Mouse (Mus musculus): ENCODE data around the gene Gm14443. TPM values are rescaled to one million over a fixed set of nuclear protein-coding genes. Genes with fewer than 3 reads are reported as not detected.
"Not testable (repeated sequence)": the region's sequence is repeated elsewhere in the genome, so short reads cannot be mapped to it uniquely, and the experiment has no call there.

Gene Gm14443
- polyA plus RNA-seq (2015; fragmentation: Nextera tagmentation; extraction: Ambion mirVana): 1.3 and 1.5 TPM in 2 replicates

DNA sequence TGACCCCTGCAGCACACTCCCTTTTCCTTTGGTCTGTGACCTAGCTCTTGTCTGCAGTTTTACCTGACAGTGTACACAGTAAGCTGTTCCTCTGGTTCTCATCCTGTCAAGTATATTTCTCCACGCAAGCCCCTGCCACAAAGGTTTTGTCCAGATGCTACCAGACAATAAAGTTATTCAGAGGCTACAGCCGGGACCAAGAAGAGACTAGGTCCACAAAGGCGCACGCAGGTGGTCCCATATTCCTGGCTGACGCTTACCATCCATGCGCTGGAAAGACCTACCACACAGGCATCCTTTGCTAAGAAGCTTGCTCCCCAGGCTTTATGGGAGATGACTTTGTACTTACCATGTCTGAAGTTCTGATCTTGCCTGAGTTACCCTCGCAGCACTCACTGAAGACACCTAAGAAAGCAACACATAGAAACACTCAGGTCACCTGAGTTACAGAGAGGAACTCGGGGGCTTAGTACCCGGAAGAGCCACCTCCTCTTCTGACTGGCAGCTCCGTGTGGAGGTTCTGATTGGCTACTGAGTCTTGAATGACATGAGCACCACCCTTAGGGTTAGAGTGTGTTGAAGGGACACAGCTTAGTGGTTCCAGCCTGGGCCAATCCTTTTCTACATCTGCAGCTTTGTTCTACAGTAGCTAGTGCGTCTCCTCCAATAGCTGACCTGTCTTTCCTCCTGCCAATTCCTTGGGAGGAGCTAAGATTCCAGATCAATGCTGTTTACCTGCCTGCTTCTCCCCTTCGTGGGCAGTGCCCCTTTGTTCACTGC, at the start of gene Gm14443:
Gene Gm14443 (minus strand): TSS at position 471 of the 780 bp plus-strand sequence.
- not testable (repeated sequence) for ATAC-seq; H3K27me3 ChIP-seq (ENCODE audit: control insufficient read depth, insufficient read depth, low read depth, low read length); H3K27ac ChIP-seq (ENCODE audit: low read length); H3K9me3 ChIP-seq (replicated peaks; ENCODE audit: control insufficient read depth, low read length, poor library complexity, severe bottlenecking); H3K4me2 ChIP-seq (ENCODE audit: low read length); H3K36me3 ChIP-seq (ENCODE audit: control insufficient read depth, insufficient read depth, low read length); H3K4me3 ChIP-seq (ENCODE audit: low read depth, low read length); H3K9ac ChIP-seq (ENCODE audit: low read depth, low read length); H3K4me1 ChIP-seq (ENCODE audit: control insufficient read depth, insufficient read depth, low read length)
- WGBS: 80% methylated on average over 12 of the region's 12 CpGs

DNA sequence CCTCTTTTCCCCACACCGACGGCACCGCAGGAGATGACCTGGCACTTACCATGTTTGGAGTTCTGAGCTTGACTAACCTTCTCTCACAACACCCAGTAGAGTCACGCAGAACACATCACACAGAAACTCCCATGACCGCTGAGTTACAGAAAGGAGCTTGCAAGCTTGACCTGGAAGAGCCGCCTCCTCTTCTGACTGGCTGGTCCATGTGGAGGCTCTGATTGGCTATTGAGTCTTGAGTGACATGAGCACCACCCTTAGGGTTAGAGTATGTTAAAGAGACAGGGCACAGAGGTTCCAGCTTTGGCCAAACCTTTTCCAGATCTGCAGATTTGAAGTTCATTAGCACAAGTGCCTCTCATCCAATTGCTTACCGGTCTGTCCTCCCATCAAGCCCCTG, 31.1 kb upstream of the Gm14443 start, which contains the start of gene Gm14391:
Gene Gm14391 (minus strand): TSS at position 186 of the 400 bp plus-strand sequence.
- not testable (repeated sequence) for H3K27ac ChIP-seq (ENCODE audit: low read length); H3K4me1 ChIP-seq (ENCODE audit: control insufficient read depth, insufficient read depth, low read length); H3K4me2 ChIP-seq (ENCODE audit: low read length); H3K27me3 ChIP-seq (ENCODE audit: control insufficient read depth, insufficient read depth, low read depth, low read length); H3K9me3 ChIP-seq (replicated peaks; ENCODE audit: control insufficient read depth, low read length, poor library complexity, severe bottlenecking); H3K9ac ChIP-seq (ENCODE audit: low read depth, low read length); H3K4me3 ChIP-seq (ENCODE audit: low read depth, low read length); ATAC-seq; H3K36me3 ChIP-seq (ENCODE audit: control insufficient read depth, insufficient read depth, low read length)
- WGBS: no CpG with 5 or more reads among the region's 7 CpGs

DNA sequence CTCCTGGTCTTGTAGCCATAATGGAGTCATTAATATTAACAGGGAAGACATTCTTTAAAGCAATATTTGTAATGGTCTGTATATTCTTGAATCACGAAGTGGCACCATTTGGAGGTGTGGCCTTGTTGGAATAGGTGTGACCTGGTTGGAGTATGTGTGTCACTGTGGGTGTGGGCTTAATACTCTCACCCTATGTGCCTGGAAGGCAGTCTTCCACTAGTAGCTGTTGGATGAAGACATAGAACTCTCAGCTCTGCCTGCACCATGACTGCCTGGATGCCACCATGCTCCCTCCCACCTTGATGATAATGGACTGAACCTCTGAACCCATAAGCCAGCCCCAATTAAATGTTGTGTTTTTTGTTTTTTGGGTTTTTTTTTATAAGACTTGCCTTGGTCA, 3.3 kb upstream of the Gm14443 start:
- not testable (repeated sequence) for ATAC-seq; H3K36me3 ChIP-seq (ENCODE audit: control insufficient read depth, insufficient read depth, low read length); H3K9me3 ChIP-seq (replicated peaks; ENCODE audit: control insufficient read depth, low read length, poor library complexity, severe bottlenecking); H3K4me2 ChIP-seq (ENCODE audit: low read length); H3K4me1 ChIP-seq (ENCODE audit: control insufficient read depth, insufficient read depth, low read length); H3K27me3 ChIP-seq (ENCODE audit: control insufficient read depth, insufficient read depth, low read depth, low read length); H3K4me3 ChIP-seq (ENCODE audit: low read depth, low read length); H3K9ac ChIP-seq (ENCODE audit: low read depth, low read length); H3K27ac ChIP-seq (ENCODE audit: low read length)
- WGBS: 58% methylated on average over 1 of the region's 1 CpGs

DNA sequence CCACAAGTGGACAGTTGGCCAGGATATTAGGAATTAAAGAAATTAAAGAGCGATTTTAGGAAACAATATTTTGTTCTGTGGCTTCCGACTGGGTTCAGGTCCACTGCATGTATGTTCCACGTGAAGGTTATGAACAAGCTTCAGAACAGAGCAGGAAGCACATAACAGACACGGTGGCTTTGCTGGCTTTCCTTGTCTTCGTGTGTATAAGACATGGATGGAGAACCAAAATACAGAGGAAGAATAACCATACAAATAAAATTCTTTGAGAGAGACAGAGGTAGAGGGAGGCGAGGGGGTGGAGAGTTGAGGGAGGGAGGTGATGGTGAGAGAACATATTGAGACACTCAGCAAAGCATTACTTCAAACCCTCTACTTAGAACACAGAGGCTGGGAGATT, 641 bp upstream of the Gm14443 start:
- H3K4me3 ChIP-seq (ENCODE audit: low read depth, low read length): no peak overlapping the region
- ATAC-seq: no peak
- H3K27ac ChIP-seq (ENCODE audit: low read length): no peak overlapping the region
- no peaks in the 10 kb centered on the region for H3K36me3 ChIP-seq (ENCODE audit: control insufficient read depth, insufficient read depth, low read length)
- WGBS: 83% methylated on average over 6 of the region's 6 CpGs
- no peak overlapping the region for H3K9ac ChIP-seq (ENCODE audit: low read depth, low read length)
- H3K9me3 ChIP-seq (replicated peaks; ENCODE audit: control insufficient read depth, low read length, poor library complexity, severe bottlenecking): no peaks in the 10 kb centered on the region
- no peaks in the 10 kb centered on the region for H3K4me1 ChIP-seq (ENCODE audit: control insufficient read depth, insufficient read depth, low read length)
- H3K27me3 ChIP-seq (ENCODE audit: control insufficient read depth, insufficient read depth, low read depth, low read length): no peaks in the 10 kb centered on the region
- no peak overlapping the region for H3K4me2 ChIP-seq (ENCODE audit: low read length)

DNA sequence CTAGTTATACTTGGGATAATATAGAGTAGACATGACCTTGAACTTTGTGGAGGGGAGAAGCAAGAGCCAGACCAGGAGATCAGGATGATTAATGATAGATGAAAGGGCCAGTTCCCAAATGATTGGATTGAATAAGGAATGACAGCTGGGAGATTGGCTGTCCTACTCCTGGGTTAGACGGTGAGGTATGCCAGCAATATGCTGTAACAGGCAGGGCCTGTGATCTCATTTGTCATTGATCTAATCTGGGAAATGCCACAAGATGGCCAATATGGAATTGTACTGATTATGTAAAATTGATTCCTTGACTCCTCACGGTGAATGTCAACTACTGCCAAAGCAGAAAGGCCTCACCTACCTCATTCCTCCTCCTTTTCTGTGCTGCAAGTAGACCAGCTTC, 1.6 kb downstream of the Gm14443 start:
- H3K36me3 ChIP-seq (ENCODE audit: control insufficient read depth, insufficient read depth, low read length); H3K9ac ChIP-seq (ENCODE audit: low read depth, low read length); H3K27ac ChIP-seq (ENCODE audit: low read length); H3K27me3 ChIP-seq (ENCODE audit: control insufficient read depth, insufficient read depth, low read depth, low read length); ATAC-seq; H3K4me2 ChIP-seq (ENCODE audit: low read length); H3K4me3 ChIP-seq (ENCODE audit: low read depth, low read length); H3K9me3 ChIP-seq (replicated peaks; ENCODE audit: control insufficient read depth, low read length, poor library complexity, severe bottlenecking); H3K4me1 ChIP-seq (ENCODE audit: control insufficient read depth, insufficient read depth, low read length): not testable (repeated sequence)
- WGBS: 86% methylated on average over 2 of the region's 2 CpGs

DNA sequence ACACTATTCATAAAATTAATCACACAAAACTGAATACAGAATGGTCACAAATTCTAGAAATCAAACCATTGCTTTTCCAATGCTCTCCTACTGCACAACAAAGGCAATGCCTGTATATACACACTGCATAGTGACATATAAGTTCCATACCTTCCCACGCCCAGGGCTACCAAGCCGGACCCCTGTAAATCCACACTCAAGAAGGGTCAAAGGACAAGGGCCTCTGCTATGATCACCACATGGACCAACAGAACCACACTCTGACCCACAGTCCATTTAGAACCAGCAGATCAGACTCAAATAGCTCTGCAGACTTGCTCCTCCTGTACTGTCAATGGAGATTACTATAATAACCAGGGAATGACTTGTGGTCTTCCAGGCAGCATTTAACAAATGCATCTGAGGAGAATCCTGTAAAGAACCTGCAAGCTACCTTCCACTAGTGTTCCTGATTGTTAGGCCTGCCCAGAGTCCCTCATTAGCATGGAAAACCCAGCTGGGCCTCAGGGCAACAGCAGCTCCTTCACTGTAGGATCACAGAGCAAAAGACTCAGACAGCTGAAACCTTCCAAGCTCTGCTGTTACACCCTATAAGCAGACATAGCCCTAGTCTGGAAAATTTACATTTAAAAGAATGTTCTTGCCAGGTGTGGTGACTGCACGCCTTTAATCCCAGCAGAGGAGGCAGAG, 2.6 kb downstream of the Gm14443 start:
- H3K36me3 ChIP-seq (ENCODE audit: control insufficient read depth, insufficient read depth, low read length); H3K4me3 ChIP-seq (ENCODE audit: low read depth, low read length); ATAC-seq: not testable (repeated sequence)

DNA sequence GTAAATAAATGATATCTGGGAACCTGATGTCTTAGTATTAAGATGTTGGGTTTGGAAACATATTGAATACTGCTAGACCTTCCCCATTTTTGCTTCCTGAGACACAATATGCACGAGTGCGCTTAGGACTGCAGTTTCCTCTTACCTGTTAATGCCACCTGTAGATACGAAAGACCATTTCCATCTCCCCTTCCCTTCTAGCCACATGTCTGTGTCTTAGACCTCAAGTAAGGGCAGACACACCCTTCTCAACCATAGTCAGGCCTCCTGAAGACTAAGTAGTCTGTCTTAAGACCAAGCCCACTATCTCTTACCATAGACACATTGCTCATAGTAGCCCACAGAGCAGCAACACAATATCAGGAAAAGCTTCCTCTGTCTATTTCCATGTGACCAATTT, 3.5 kb downstream of the Gm14443 start:
- Histone ChIP-seq H3K36me3 (ENCODE audit: control insufficient read depth, insufficient read depth, low read length) (no peaks in the 10 kb centered on the region), H3K27me3 (ENCODE audit: control insufficient read depth, insufficient read depth, low read depth, low read length) (no peaks in the 10 kb centered on the region), H3K27ac (ENCODE audit: low read length) (no peak overlapping the region), H3K9ac (ENCODE audit: low read depth, low read length) (no peak overlapping the region), H3K4me3 (ENCODE audit: low read depth, low read length) (no peak overlapping the region), H3K4me1 (ENCODE audit: control insufficient read depth, insufficient read depth, low read length) (no peaks in the 10 kb centered on the region), H3K4me2 (ENCODE audit: low read length) (no peak overlapping the region), H3K9me3 (replicated peaks; ENCODE audit: control insufficient read depth, low read length, poor library complexity, severe bottlenecking) (no peaks in the 10 kb centered on the region; the same call in 1 of the 2 replicates)
- WGBS: 88% methylated on average over 3 of the region's 3 CpGs
- ATAC-seq: no peak

More for the DNA sequence above, 2.6 kb downstream of the Gm14443 start:
- H3K4me2 ChIP-seq (ENCODE audit: low read length); H3K27ac ChIP-seq (ENCODE audit: low read length); H3K27me3 ChIP-seq (ENCODE audit: control insufficient read depth, insufficient read depth, low read depth, low read length); H3K9ac ChIP-seq (ENCODE audit: low read depth, low read length); H3K4me1 ChIP-seq (ENCODE audit: control insufficient read depth, insufficient read depth, low read length); H3K9me3 ChIP-seq (replicated peaks; ENCODE audit: control insufficient read depth, low read length, poor library complexity, severe bottlenecking): not testable (repeated sequence)
- 92% methylated on average over 3 of the region's 3 CpGs for WGBS

DNA sequence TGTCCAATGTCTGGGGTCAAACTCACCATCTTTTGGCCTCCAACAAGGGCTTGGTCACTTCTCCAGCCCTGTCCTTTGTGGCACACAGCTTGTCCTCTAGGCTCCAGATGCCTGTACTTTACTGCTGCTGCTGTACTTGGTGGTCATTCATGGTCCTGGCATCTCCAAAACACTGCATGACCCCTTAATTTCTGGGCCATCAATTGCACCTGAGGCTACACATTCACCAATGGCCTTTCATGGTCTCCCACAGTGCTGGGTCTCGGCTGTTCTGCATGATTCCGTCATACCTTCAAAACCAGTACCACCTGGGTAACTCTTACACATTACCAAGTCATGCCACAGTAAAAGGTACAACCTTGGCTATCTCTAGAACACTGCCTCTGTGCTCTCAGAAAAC, 8.8 kb downstream of the Gm14443 start:
- 81% methylated on average over 2 of the region's 2 CpGs for WGBS
- H3K4me1 ChIP-seq (ENCODE audit: control insufficient read depth, insufficient read depth, low read length); H3K4me3 ChIP-seq (ENCODE audit: low read depth, low read length); ATAC-seq; H3K36me3 ChIP-seq (ENCODE audit: control insufficient read depth, insufficient read depth, low read length); H3K27me3 ChIP-seq (ENCODE audit: control insufficient read depth, insufficient read depth, low read depth, low read length); H3K27ac ChIP-seq (ENCODE audit: low read length); H3K9me3 ChIP-seq (replicated peaks; ENCODE audit: control insufficient read depth, low read length, poor library complexity, severe bottlenecking); H3K9ac ChIP-seq (ENCODE audit: low read depth, low read length); H3K4me2 ChIP-seq (ENCODE audit: low read length): not testable (repeated sequence)

DNA sequence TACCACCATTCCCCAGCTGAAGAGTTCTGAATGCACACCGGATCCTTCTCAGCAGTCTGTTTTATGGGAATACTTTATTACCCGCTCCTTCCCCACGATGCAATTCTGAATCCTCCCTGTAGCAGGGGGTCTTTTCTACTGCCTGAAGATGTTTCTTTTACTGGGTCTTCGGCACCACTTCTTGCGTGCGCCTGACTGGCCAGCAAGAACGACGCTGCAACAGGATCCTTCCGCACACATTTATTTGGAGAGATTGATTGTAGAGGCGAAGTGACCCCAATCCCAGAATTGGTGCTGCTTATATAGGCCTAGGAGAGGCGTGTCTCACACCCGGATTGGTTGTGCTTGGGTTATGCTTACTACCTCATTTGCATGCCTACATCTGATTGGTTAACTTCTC, 10.6 kb downstream of the Gm14443 start:
- not testable (repeated sequence) for H3K9ac ChIP-seq (ENCODE audit: low read depth, low read length); H3K9me3 ChIP-seq (replicated peaks; ENCODE audit: control insufficient read depth, low read length, poor library complexity, severe bottlenecking); H3K27me3 ChIP-seq (ENCODE audit: control insufficient read depth, insufficient read depth, low read depth, low read length); H3K4me2 ChIP-seq (ENCODE audit: low read length); ATAC-seq; H3K4me1 ChIP-seq (ENCODE audit: control insufficient read depth, insufficient read depth, low read length); H3K4me3 ChIP-seq (ENCODE audit: low read depth, low read length); H3K27ac ChIP-seq (ENCODE audit: low read length); H3K36me3 ChIP-seq (ENCODE audit: control insufficient read depth, insufficient read depth, low read length)
- WGBS: 95% methylated on average over 12 of the region's 12 CpGs
